Mouse (Mus musculus) liver, postnatal 0 days (tissue): ENCODE measurements around the gene Mnd1.

Source experiments
- CTCF ChIP-seq: sonication (generic); IDR thresholded peaks from 2 replicates; pipeline ENCODE4 v1.5.1; 2016; ENCODE audit warnings: antibody characterized with exemption, low read depth
- EP300 ChIP-seq: IDR thresholded peaks from 2 replicates; pipeline ENCODE4 v1.6.1; 2016; ENCODE audit warnings: antibody characterized with exemption, low read depth, mild to moderate bottlenecking

DNA sequence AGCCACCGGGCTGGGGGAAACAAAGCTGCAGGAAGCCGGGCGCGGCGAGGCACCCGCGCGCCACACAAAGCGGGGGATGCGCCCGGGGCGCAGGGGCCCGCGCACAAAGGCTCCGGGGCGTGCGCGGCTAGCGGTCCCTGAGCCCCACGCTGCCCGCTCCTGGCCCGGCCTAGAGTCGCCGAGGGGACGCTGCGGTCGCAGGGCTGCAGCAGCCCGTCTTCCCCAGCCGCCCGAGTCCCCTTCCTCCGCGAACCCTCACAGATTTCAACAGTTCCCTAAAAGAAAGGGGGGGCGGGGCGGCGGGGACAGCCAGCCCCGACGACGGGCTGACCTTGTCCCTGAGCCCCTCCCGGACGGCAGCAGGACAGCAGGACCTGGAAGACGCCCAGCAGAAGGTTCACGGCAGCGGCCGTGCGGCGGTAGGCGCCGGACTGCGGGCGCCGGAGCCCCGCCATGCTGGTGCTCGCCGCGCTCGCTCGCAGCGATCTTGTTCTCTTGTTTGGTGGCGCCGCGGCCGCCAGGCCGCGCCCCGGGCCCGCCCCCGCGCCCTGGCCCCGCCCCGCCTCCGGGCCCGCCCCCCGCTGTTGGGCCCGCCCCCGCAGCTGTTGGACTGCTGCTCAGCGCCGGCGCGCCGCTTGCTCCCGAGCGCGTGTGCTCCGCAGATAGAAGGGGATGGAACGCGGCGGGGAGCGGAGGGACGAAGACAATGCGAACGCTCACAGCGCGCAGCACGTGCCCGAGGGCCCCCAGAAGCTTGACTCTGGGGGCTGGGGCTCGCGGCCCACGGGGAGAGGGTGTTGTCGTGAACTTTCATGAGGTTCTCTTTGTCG, 115.7 kb downstream of the Mnd1 start, which contains the start of gene Tmem131l:
- peak; percentile 67; the same call in 1 of the 2 replicates for TF ChIP-seq EP300
- TF ChIP-seq CTCF, result no peak
